Mouse (Mus musculus): ENCODE measurements around the gene Mccc1. TPM values are rescaled to one million over a fixed set of nuclear protein-coding genes. Genes with fewer than 3 reads are reported as not detected.

The Mccc1 gene
- polyA plus RNA-seq, 1 experiment = 39.3 TPM

GRCm38 (mm10) chr3:35940047-35940446 is 60.4 kb downstream of the Mccc1 start:
- TF ChIP-seq CTCF (IDR thresholded peaks at IDR 0.05; ENCODE audit: borderline replicate concordance, insufficient read depth, low read depth, low read length) (no peak), POLR2A (IDR thresholded peaks at IDR 0.05; ENCODE audit: borderline replicate concordance, insufficient read depth, low read length) (no peak)
- H3K27me3 ChIP-seq (ENCODE audit: control insufficient read depth, insufficient read depth, low read length) = no peaks in the 10 kb centered on the region

GRCm38 (mm10) chr3:35937345-35937744 is 63.1 kb downstream of the Mccc1 start, which contains the start of gene Dcun1d1:
Gene Dcun1d1, minus strand, starts transcription at chr3:35937445.
- WGBS = 93% methylated on average over 6 of the region's 6 CpGs
- no peak within 1 kb of the TSS for H3K27ac ChIP-seq (ENCODE audit: insufficient read depth, low read length)
- H3K4me3 ChIP-seq (replicated peaks; ENCODE audit: insufficient read depth, low read depth, low read length) = no peak within 1 kb of the TSS
- H3K4me1 ChIP-seq (ENCODE audit: control insufficient read depth, insufficient read depth, low read length) = no peaks in the 10 kb centered on the region; the same call in 1 of the 2 replicates
- no peaks in the 10 kb centered on the region; the same call in 1 of the 2 replicates for H3K27me3 ChIP-seq (ENCODE audit: control insufficient read depth, insufficient read depth, low read length)
- DNase-seq = no peak
- TF ChIP-seq CTCF (IDR thresholded peaks at IDR 0.05; ENCODE audit: borderline replicate concordance, insufficient read depth, low read depth, low read length) (no peak), POLR2A (IDR thresholded peaks at IDR 0.05; ENCODE audit: borderline replicate concordance, insufficient read depth, low read length) (no peak)

More at GRCm38 (mm10) chr3:35940047-35940446, 60.4 kb downstream of the Mccc1 start:
- no peaks in the 10 kb centered on the region for H3K4me1 ChIP-seq (ENCODE audit: control insufficient read depth, insufficient read depth, low read length)
- 29% methylated on average over 2 of the region's 2 CpGs for WGBS
- no peak for DNase-seq
- H3K4me3 ChIP-seq (replicated peaks; ENCODE audit: insufficient read depth, low read depth, low read length) = no peak overlapping the region
- no peak overlapping the region for H3K27ac ChIP-seq (ENCODE audit: insufficient read depth, low read length)

- no peak for DNase-seq
- H3K4me1 ChIP-seq (ENCODE audit: control insufficient read depth, insufficient read depth, low read length) = peaks cover 3% of the 10 kb centered on the region
- TF ChIP-seq POLR2A (IDR thresholded peaks at IDR 0.05; ENCODE audit: borderline replicate concordance, insufficient read depth, low read length) = no peak
- TF ChIP-seq CTCF (IDR thresholded peaks at IDR 0.05; ENCODE audit: borderline replicate concordance, insufficient read depth, low read depth, low read length) = no peak
- WGBS = 1% methylated on average over 14 of the region's 14 CpGs
- H3K27ac ChIP-seq (ENCODE audit: insufficient read depth, low read length) = peak overlapping the region; percentile 96; the same call in 1 of the 2 replicates
- H3K27me3 ChIP-seq (ENCODE audit: control insufficient read depth, insufficient read depth, low read length) = no peaks in the 10 kb centered on the region; the same call in 1 of the 2 replicates
- peak overlapping the region; percentile 98 for H3K4me3 ChIP-seq (replicated peaks; ENCODE audit: insufficient read depth, low read depth, low read length)
Observed at GRCm38 (mm10) chr3:35933405-35933777, 67.1 kb downstream of the Mccc1 start.

GRCm38 (mm10) chr3:35932735-35933404 is 67.6 kb downstream of the Mccc1 start:
- peak overlapping the region; percentile 98 for H3K4me3 ChIP-seq (replicated peaks; ENCODE audit: insufficient read depth, low read depth, low read length)
- under 1% methylated on average over 73 of the region's 73 CpGs for WGBS

GRCm38 (mm10) chr3:35931896-35932727 is 68.4 kb downstream of the Mccc1 start:
- DNase-seq = peak; percentile 63 to 73
- H3K27ac ChIP-seq (ENCODE audit: insufficient read depth, low read length) = peak overlapping the region; percentile 96
- peak overlapping the region; percentile 98 for H3K4me3 ChIP-seq (replicated peaks; ENCODE audit: insufficient read depth, low read depth, low read length)
- WGBS = 1% methylated on average over 64 of the region's 65 CpGs
- H3K27me3 ChIP-seq (ENCODE audit: control insufficient read depth, insufficient read depth, low read length) = no peaks in the 10 kb centered on the region; the same call in 1 of the 2 replicates
- TF ChIP-seq CTCF (IDR thresholded peaks at IDR 0.05; ENCODE audit: borderline replicate concordance, insufficient read depth, low read depth, low read length) (no peak), POLR2A (IDR thresholded peaks at IDR 0.05; ENCODE audit: borderline replicate concordance, insufficient read depth, low read length) (no peak)
- peaks cover 3% of the 10 kb centered on the region for H3K4me1 ChIP-seq (ENCODE audit: control insufficient read depth, insufficient read depth, low read length)

More at GRCm38 (mm10) chr3:35932735-35933404, 67.6 kb downstream of the Mccc1 start:
- DNase-seq = peak; percentile 83 to 86
- Histone ChIP-seq H3K4me1 (ENCODE audit: control insufficient read depth, insufficient read depth, low read length) (peaks cover 3% of the 10 kb centered on the region), H3K27me3 (ENCODE audit: control insufficient read depth, insufficient read depth, low read length) (no peaks in the 10 kb centered on the region; the same call in 1 of the 2 replicates), H3K27ac (ENCODE audit: insufficient read depth, low read length) (peak overlapping the region; percentile 96)
- TF ChIP-seq CTCF (IDR thresholded peaks at IDR 0.05; ENCODE audit: borderline replicate concordance, insufficient read depth, low read depth, low read length) = no peak
- 0 out of 2 replicates have a peak, but pooled peaks have one; percentile 43 for TF ChIP-seq POLR2A (IDR thresholded peaks at IDR 0.05; ENCODE audit: borderline replicate concordance, insufficient read depth, low read length)

GRCm38 (mm10) chr3:35931359-35931758 is 69.1 kb downstream of the Mccc1 start:
- WGBS = 10% methylated on average over 7 of the region's 7 CpGs
- Histone ChIP-seq H3K4me1 (ENCODE audit: control insufficient read depth, insufficient read depth, low read length) (peaks cover 3% of the 10 kb centered on the region), H3K27me3 (ENCODE audit: control insufficient read depth, insufficient read depth, low read length) (no peaks in the 10 kb centered on the region; the same call in 1 of the 2 replicates), H3K27ac (ENCODE audit: insufficient read depth, low read length) (no peak overlapping the region), H3K4me3 (replicated peaks; ENCODE audit: insufficient read depth, low read depth, low read length) (peak overlapping the region; percentile 98)
- DNase-seq = no peak
- TF ChIP-seq CTCF (IDR thresholded peaks at IDR 0.05; ENCODE audit: borderline replicate concordance, insufficient read depth, low read depth, low read length) (no peak), POLR2A (IDR thresholded peaks at IDR 0.05; ENCODE audit: borderline replicate concordance, insufficient read depth, low read length) (no peak)

- WGBS = 22% methylated on average over 8 of the region's 8 CpGs
- no peak overlapping the region for H3K4me3 ChIP-seq (replicated peaks; ENCODE audit: insufficient read depth, low read depth, low read length)
Observed at GRCm38 (mm10) chr3:35929831-35930230, 70.6 kb downstream of the Mccc1 start.

More at GRCm38 (mm10) chr3:35929831-35930230, 70.6 kb downstream of the Mccc1 start:
- DNase-seq = no peak
- Histone ChIP-seq H3K4me1 (ENCODE audit: control insufficient read depth, insufficient read depth, low read length) (peaks cover 3% of the 10 kb centered on the region), H3K27ac (ENCODE audit: insufficient read depth, low read length) (no peak overlapping the region), H3K27me3 (ENCODE audit: control insufficient read depth, insufficient read depth, low read length) (no peaks in the 10 kb centered on the region; the same call in 1 of the 2 replicates)
- no peak for TF ChIP-seq POLR2A (IDR thresholded peaks at IDR 0.05; ENCODE audit: borderline replicate concordance, insufficient read depth, low read length)
- no peak for TF ChIP-seq CTCF (IDR thresholded peaks at IDR 0.05; ENCODE audit: borderline replicate concordance, insufficient read depth, low read depth, low read length)
